Mouse (Mus musculus) spleen, adult 10 weeks (tissue): ENCODE results near the gene Herpud2. TPM values are rescaled to one million over a fixed set of nuclear protein-coding genes. Genes with fewer than 3 reads are reported as not detected.

Source experiments
- polyA plus RNA-seq: library from polyadenylated mRNA; stranded (reverse); fragments of 350-450 nt; fragmentation: Illumina TruSeq; extraction: RNeasy Lipid Tissue Mini Kit (QIAGEN cat#74804); gene quantifications from one replicate; pipeline ENCODE4 v1.2.3, GENCODE M21; 2015; ENCODE audit warnings: low replicate concordance; ENCODE audit not compliant: insufficient read depth

The Herpud2 gene
- polyA plus RNA-seq = 47.1 TPM

GRCm38 (mm10) chr9:25151611-25152241, at the start of gene Herpud2:
Gene Herpud2 (minus strand): TSS chr9:25151820.

DNA sequence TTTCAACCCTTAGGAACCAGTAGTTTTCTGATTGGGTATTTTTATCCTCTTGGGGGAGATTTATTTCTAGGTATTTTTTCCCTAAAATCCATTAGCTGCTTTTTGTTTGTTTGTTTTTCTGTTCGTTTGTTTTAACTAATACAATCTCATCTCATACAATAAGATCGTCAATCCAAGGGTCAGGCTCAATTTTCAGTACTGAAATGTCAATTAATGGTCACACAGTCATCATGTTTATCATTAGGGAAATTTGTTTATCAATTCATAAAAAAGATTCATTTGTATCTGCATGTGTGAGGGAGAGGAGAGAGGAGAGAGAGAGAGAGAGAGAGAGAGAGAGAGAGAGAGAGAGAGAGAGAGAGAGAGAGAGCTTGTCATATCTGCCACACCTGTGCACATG, 62.5 kb downstream of the Herpud2 start, which contains the start of gene Gm10181:
TSS of gene Gm10181 (plus strand) at position 301 of the 400 bp plus-strand sequence.

Other genes with a start within 250 kb of the Herpud2 start
- gene Gm10181, start 62.4 kb downstream of the Herpud2 start, polyA plus RNA-seq = not detected
- gene Sept7, start 100.6 kb upstream of the Herpud2 start, polyA plus RNA-seq = 276 TPM